Mouse (Mus musculus) embryonic fibroblast, embryonic 13.5 days (primary cell): ENCODE data around the gene Sardh.

Experiments
- CTCF ChIP-seq: IDR thresholded peaks from 2 replicates; pipeline ENCODE4 v1.5.1; 2011; ENCODE audit warnings: mild to moderate bottlenecking, control low read depth, low read length, moderate library complexity, borderline replicate concordance; ENCODE audit not compliant: insufficient read depth
- POLR2A ChIP-seq: IDR thresholded peaks from 2 replicates; pipeline ENCODE4 v1.6.1; 2011; ENCODE audit warnings: low read depth, mild to moderate bottlenecking, control low read depth, low read length, moderate library complexity

GRCm38 (mm10) chr2:27262984-27263383 lies 14.8 kb upstream of the Sardh start:
- TF ChIP-seq CTCF (no peak), POLR2A (no peak)
